Mouse (Mus musculus) testis, adult 2 months (tissue): ENCODE results near the gene Rnf212. TPM values are rescaled to one million over a fixed set of nuclear protein-coding genes. Genes with fewer than 3 reads are reported as not detected.
A peak's percentile ranks its signal among the peaks of the same experiment; 100 is the strongest.

Experiments
- H3K27ac ChIP-seq: fragments of 200-500 bp; 2 replicates; pipeline ENCODE4 v1.5.1; 2012; ENCODE audit warnings: low read depth, low read length; ENCODE audit not compliant: control insufficient read depth, insufficient read depth
- H3K27me3 ChIP-seq: fragments of 200-500 bp; 2 replicates; pipeline ENCODE4 v1.6.1; 2012; ENCODE audit warnings: mild to moderate bottlenecking, low read length, moderate library complexity; ENCODE audit not compliant: control insufficient read depth, insufficient read depth
- H3K36me3 ChIP-seq: fragments of 200-500 bp; 2 replicates; pipeline ENCODE4 v1.6.1; 2012; ENCODE audit warnings: mild to moderate bottlenecking, low read length; ENCODE audit not compliant: control insufficient read depth, insufficient read depth
- H3K4me1 ChIP-seq: fragments of 200-500 bp; 2 replicates; pipeline ENCODE4 v1.6.1; 2012; ENCODE audit warnings: low read length; ENCODE audit not compliant: control insufficient read depth, insufficient read depth
- H3K4me3 ChIP-seq: fragments of 200-500 bp; 2 replicates; pipeline ENCODE4 v1.5.1; 2012; ENCODE audit warnings: low read depth, mild to moderate bottlenecking, low read length, moderate library complexity, mixed read lengths; ENCODE audit not compliant: control insufficient read depth
- CTCF ChIP-seq: fragments of 200-500 bp; IDR thresholded peaks from 2 replicates; pipeline ENCODE4 v1.5.1; 2012; ENCODE audit warnings: low read depth, mild to moderate bottlenecking, inconsistent platforms, low read length, moderate library complexity; ENCODE audit not compliant: control insufficient read depth, insufficient read depth, insufficient replicate concordance
- POLR2A ChIP-seq: fragments of 200-500 bp; IDR thresholded peaks from 2 replicates; pipeline ENCODE4 v1.6.1; 2012; ENCODE audit warnings: low read depth, mild to moderate bottlenecking, inconsistent platforms, low read length, moderate library complexity; ENCODE audit not compliant: control insufficient read depth
- polyA plus RNA-seq: library from polyadenylated mRNA; depleted of rRNA; stranded (reverse); fragments of >200 nt; gene quantifications from 2 replicates; pipeline ENCODE4 v1.2.3, GENCODE M21; 2012; rRNA removed

Gene Rnf212
- polyA plus RNA-seq, 1 experiment: 11.6 TPM

GRCm38 (mm10) chr5:108680871-108681270, 93.9 kb downstream of the Rnf212 start:
- no peaks in the 10 kb centered on the region for H3K36me3 ChIP-seq
- peaks cover 10% of the 10 kb centered on the region for H3K4me1 ChIP-seq
- H3K27ac ChIP-seq: no peak overlapping the region
- TF ChIP-seq POLR2A (no peak), CTCF (no peak)
- no peaks in the 10 kb centered on the region for H3K27me3 ChIP-seq
- H3K4me3 ChIP-seq: no peak overlapping the region

- no peak overlapping the region for H3K4me3 ChIP-seq
- TF ChIP-seq POLR2A (no peak), CTCF (0 out of 2 replicates have a peak, but pooled peaks have one; percentile 4)
- peaks cover 10% of the 10 kb centered on the region for H3K4me1 ChIP-seq
Measured at GRCm38 (mm10) chr5:108679909-108680308, 94.9 kb downstream of the Rnf212 start.

More at GRCm38 (mm10) chr5:108679909-108680308, 94.9 kb downstream of the Rnf212 start:
- no peaks in the 10 kb centered on the region for H3K27me3 ChIP-seq
- no peak overlapping the region for H3K27ac ChIP-seq
- H3K36me3 ChIP-seq: no peaks in the 10 kb centered on the region

Other genes starting within 250 kb of the Rnf212 start
- gene Cplx1, start 225.0 kb downstream of the Rnf212 start, polyA plus RNA-seq: 0.69 and 1.1 TPM in 2 replicates
- gene Gak, start 145.2 kb downstream of the Rnf212 start, polyA plus RNA-seq: 35.3 and 36.8 TPM in 2 replicates
- gene Tmem175, start 145.2 kb downstream of the Rnf212 start, polyA plus RNA-seq: 128 and 145 TPM in 2 replicates
- 3.6 and 3.8 TPM in 2 replicates for gene Idua, start 114.7 kb downstream of the Rnf212 start, polyA plus RNA-seq
- gene Dgkq, start 105.3 kb downstream of the Rnf212 start, polyA plus RNA-seq: 4.7 and 4.8 TPM in 2 replicates
- gene Slc26a1, start 99.4 kb downstream of the Rnf212 start, polyA plus RNA-seq: 0.04 and 0.09 TPM in 2 replicates
- 28.9 and 34.7 TPM in 2 replicates for gene Fgfrl1, start 82.6 kb downstream of the Rnf212 start, polyA plus RNA-seq
- not detected in 2 replicates for gene Tmed11, start 20.4 kb upstream of the Rnf212 start, polyA plus RNA-seq
- 0.01 TPM in 1 of 2 replicates, not detected in the other for gene Vmn2r8, start 33.9 kb upstream of the Rnf212 start, polyA plus RNA-seq
- not detected in 2 replicates for gene Vmn2r9, start 77.6 kb upstream of the Rnf212 start, polyA plus RNA-seq
- not detected in 2 replicates for gene Vmn2r10, start 231.5 kb upstream of the Rnf212 start, polyA plus RNA-seq